Mouse (Mus musculus) CH12.LX (cell line): Measurements from ENCODE around the gene Gm20695.

Experiments used
- CTCF ChIP-seq, 2 experiments: IDR thresholded peaks in 1 of 2; conservative IDR thresholded peaks in 1 of 2; 2 replicates each; pipeline ENCODE4 v1.5.1; 2011 to 2012; ENCODE audit warnings: low read depth in 2 of 2, low read length in 2 of 2, improper control_type of control experiment in 1 of 2, inconsistent platforms in 1 of 2, mild to moderate bottlenecking in 1 of 2, moderate library complexity in 1 of 2
- E2F4 ChIP-seq: IDR thresholded peaks from 2 replicates; pipeline ENCODE4 v1.6.1; 2011; ENCODE audit warnings: low read depth, low read length, improper control_type of control experiment; ENCODE audit not compliant: insufficient replicate concordance
- EP300 ChIP-seq: IDR thresholded peaks from 2 replicates; pipeline ENCODE4 v1.6.1; 2011; ENCODE audit warnings: low read length, improper control_type of control experiment
- GABPA ChIP-seq: IDR thresholded peaks from 2 replicates; pipeline ENCODE4 v1.6.1; 2012; ENCODE audit warnings: low read depth, low read length, improper control_type of control experiment, inconsistent platforms; ENCODE audit not compliant: insufficient replicate concordance
- HCFC1 ChIP-seq: IDR thresholded peaks from 2 replicates; pipeline ENCODE4 v1.6.1; 2012; ENCODE audit warnings: low read depth, mild to moderate bottlenecking, inconsistent platforms, low read length, improper control_type of control experiment
- MAZ ChIP-seq: IDR thresholded peaks from 2 replicates; pipeline ENCODE4 v1.6.1; 2012; ENCODE audit warnings: low read depth, mild to moderate bottlenecking, inconsistent platforms, low read length, improper control_type of control experiment, moderate library complexity
- NELFE ChIP-seq: IDR thresholded peaks from 2 replicates; pipeline ENCODE4 v1.6.1; 2011; ENCODE audit warnings: low read depth, low read length, improper control_type of control experiment
- PAX5 ChIP-seq: IDR thresholded peaks from 2 replicates; pipeline ENCODE4 v1.6.1; 2012; ENCODE audit warnings: low read length, inconsistent platforms, mixed read lengths
- POLR2A ChIP-seq: IDR thresholded peaks from 2 replicates; pipeline ENCODE4 v1.6.1; 2011; ENCODE audit warnings: low read depth, mild to moderate bottlenecking, improper control_type of control experiment, low read length
- RAD21 ChIP-seq: IDR thresholded peaks from 2 replicates; pipeline ENCODE4 v1.6.1; 2011; ENCODE audit warnings: low read depth, mild to moderate bottlenecking, low read length, improper control_type of control experiment, moderate library complexity
- SIN3A ChIP-seq: IDR thresholded peaks from 2 replicates; pipeline ENCODE4 v1.6.1; 2012; ENCODE audit warnings: low read length, improper control_type of control experiment, inconsistent platforms
- TCF12 ChIP-seq: IDR thresholded peaks from 2 replicates; pipeline ENCODE4 v1.6.1; 2014; ENCODE audit warnings: low read depth, mild to moderate bottlenecking, inconsistent platforms, low read length, improper control_type of control experiment

GRCm38 (mm10) chr16:3956369-3956768, 71.9 kb downstream of the Gm20695 start:
- TF ChIP-seq CTCF (conservative IDR thresholded peaks at IDR 0.05 in 1 of 2, IDR thresholded peaks at IDR 0.05 in 1 of 2; ENCODE audit: low read depth in 2 of 2, low read length in 2 of 2) (no peak), EP300 (no peak), POLR2A (no peak), TCF12 (no peak), SIN3A (no peak), HCFC1 (no peak), NELFE (no peak), RAD21 (no peak), MAZ (no peak), PAX5 (no peak), E2F4 (no peak), GABPA (no peak)
